Mouse (Mus musculus): ENCODE measurements around the gene Hist1h2bh. TPM values are rescaled to one million over a fixed set of nuclear protein-coding genes. Genes with fewer than 3 reads are reported as not detected.
A peak's percentile ranks its signal among the peaks of the same experiment; 100 is the strongest.
"Not testable (repeated sequence)": the region's sequence is repeated elsewhere in the genome, so short reads cannot be mapped to it uniquely, and the experiment has no call there.

Gene Hist1h2bh
- polyA plus RNA-seq, 1 experiment from 2014 or later, result 0.73 TPM

- H3K36me3 ChIP-seq, result no peaks in the 10 kb centered on the region
- H3K9me3 ChIP-seq, result no peaks in the 10 kb centered on the region
- no peaks in the 10 kb centered on the region for H3K27me3 ChIP-seq (ENCODE audit: insufficient read depth, poor library complexity, severe bottlenecking)
- WGBS, result under 1% methylated on average over 43 of the region's 43 CpGs
- peak; percentile 98 for DNase-seq (ENCODE audit: low spot score)
- peaks cover 12% of the 10 kb centered on the region for H3K4me1 ChIP-seq
- peak within 1 kb of the TSS; percentile 78 for H3K27ac ChIP-seq
- H3K4me3 ChIP-seq, result peak within 1 kb of the TSS; percentile 58
Observed at GRCm38 (mm10) chr13:23581408-23582218, 38.4 kb upstream of the Hist1h2bh start, which contains the start of gene Hist1h4d. Gene Hist1h4d (plus strand): TSS chr13:23581598.

- WGBS, result 94% methylated on average over 1 of the region's 1 CpGs
- no peak overlapping the region for H3K4me3 ChIP-seq
- DNase-seq (ENCODE audit: low spot score), result no peak
Observed at GRCm38 (mm10) chr13:23577835-23578234, 34.6 kb upstream of the Hist1h2bh start.

GRCm38 (mm10) chr13:23576906-23577639 is 33.9 kb upstream of the Hist1h2bh start:
- H3K27ac ChIP-seq, result peak overlapping the region; percentile 90
- no peaks in the 10 kb centered on the region for H3K36me3 ChIP-seq
- peaks cover 9% of the 10 kb centered on the region; the same call in 1 of the 2 replicates for H3K4me1 ChIP-seq
- H3K4me3 ChIP-seq, result peak overlapping the region; percentile 59
- WGBS, result 57% methylated on average over 6 of the region's 6 CpGs
- H3K27me3 ChIP-seq (ENCODE audit: insufficient read depth, poor library complexity, severe bottlenecking), result no peaks in the 10 kb centered on the region
- DNase-seq (ENCODE audit: low spot score), result no peak
- H3K9me3 ChIP-seq, result no peaks in the 10 kb centered on the region

More at GRCm38 (mm10) chr13:23577835-23578234, 34.6 kb upstream of the Hist1h2bh start:
- Histone ChIP-seq H3K9me3 (no peaks in the 10 kb centered on the region), H3K27ac (no peak overlapping the region), H3K27me3 (ENCODE audit: insufficient read depth, poor library complexity, severe bottlenecking) (no peaks in the 10 kb centered on the region), H3K36me3 (no peaks in the 10 kb centered on the region), H3K4me1 (peaks cover 11% of the 10 kb centered on the region; the same call in 1 of the 2 replicates)

GRCm38 (mm10) chr13:23576351-23576881 is 33.2 kb upstream of the Hist1h2bh start:
- no peaks in the 10 kb centered on the region for H3K27me3 ChIP-seq (ENCODE audit: insufficient read depth, poor library complexity, severe bottlenecking)
- no peak for DNase-seq (ENCODE audit: low spot score)
- H3K9me3 ChIP-seq, result no peaks in the 10 kb centered on the region
- H3K36me3 ChIP-seq, result no peaks in the 10 kb centered on the region
- H3K27ac ChIP-seq, result peak overlapping the region; percentile 90
- WGBS, result 9% methylated on average over 7 of the region's 7 CpGs
- H3K4me3 ChIP-seq, result peak overlapping the region; percentile 59
- peaks cover 5% of the 10 kb centered on the region; the same call in 1 of the 2 replicates for H3K4me1 ChIP-seq

DNA sequence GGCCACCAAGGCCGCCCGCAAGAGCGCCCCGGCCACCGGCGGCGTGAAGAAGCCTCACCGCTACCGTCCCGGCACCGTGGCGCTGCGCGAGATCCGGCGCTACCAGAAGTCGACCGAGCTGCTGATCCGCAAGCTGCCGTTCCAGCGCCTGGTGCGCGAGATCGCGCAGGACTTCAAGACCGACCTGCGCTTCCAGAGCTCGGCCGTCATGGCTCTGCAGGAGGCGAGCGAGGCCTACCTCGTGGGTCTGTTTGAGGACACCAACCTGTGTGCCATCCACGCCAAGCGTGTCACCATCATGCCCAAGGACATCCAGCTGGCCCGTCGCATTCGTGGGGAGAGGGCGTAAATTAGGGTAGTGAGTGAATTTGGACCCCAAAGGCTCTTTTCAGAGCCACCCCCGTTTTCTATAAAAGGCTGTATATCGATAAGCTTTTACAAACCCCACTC is 32.7 kb upstream of the Hist1h2bh start:
- not testable (repeated sequence) for DNase-seq (ENCODE audit: low spot score); H3K9me3 ChIP-seq; H3K36me3 ChIP-seq; H3K4me1 ChIP-seq; H3K27me3 ChIP-seq (ENCODE audit: insufficient read depth, poor library complexity, severe bottlenecking)
- Histone ChIP-seq H3K27ac (peak overlapping the region; percentile 90), H3K4me3 (peak overlapping the region; percentile 59)
- WGBS, result under 1% methylated on average over 16 of the region's 40 CpGs

DNA sequence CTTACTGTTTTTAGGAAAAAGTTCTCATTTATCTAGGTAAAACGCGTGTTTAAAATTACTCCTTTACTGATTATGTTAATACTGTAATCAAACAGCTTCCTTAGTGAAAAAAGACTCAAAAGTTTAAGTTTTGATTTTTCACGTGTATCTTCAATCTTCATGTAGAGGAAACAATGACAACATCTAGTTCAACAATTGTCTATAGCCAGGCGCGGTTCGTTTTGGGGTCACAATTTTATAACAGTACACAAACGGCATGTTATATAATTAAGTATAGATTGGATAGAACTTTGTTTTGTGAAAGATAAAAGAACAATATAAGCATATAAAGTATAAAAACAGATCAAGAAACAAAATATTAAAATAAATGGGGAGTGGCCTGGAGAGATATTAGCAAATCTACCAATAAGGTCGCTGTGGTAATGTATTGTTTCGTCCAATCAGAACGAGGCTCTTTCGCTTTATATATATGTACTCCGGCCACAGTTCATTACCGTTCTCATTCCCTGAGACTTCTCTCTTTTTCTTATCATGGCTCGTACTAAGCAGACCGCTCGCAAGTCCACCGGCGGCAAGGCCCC is 32.2 kb upstream of the Hist1h2bh start, which contains the start of gene Hist1h3d:
Gene Hist1h3d (plus strand): TSS at position 493 of the 581 bp plus-strand sequence.
- Histone ChIP-seq H3K36me3 (no peaks in the 10 kb centered on the region), H3K9me3 (no peaks in the 10 kb centered on the region), H3K4me1 (peaks cover 5% of the 10 kb centered on the region; the same call in 1 of the 2 replicates), H3K27me3 (ENCODE audit: insufficient read depth, poor library complexity, severe bottlenecking) (no peaks in the 10 kb centered on the region), H3K27ac (peak within 1 kb of the TSS; percentile 90), H3K4me3 (peak within 1 kb of the TSS; percentile 59)
- WGBS, result under 1% methylated on average over 18 of the region's 18 CpGs
- no peak for DNase-seq (ENCODE audit: low spot score)

- not testable (repeated sequence) for H3K27me3 ChIP-seq (ENCODE audit: insufficient read depth, poor library complexity, severe bottlenecking); H3K4me1 ChIP-seq; H3K9me3 ChIP-seq; DNase-seq (ENCODE audit: low spot score); H3K36me3 ChIP-seq
- under 1% methylated on average over 12 of the region's 39 CpGs for WGBS
- peak overlapping the region; percentile 87 for H3K27ac ChIP-seq
- peak overlapping the region; percentile 59 for H3K4me3 ChIP-seq
Observed at GRCm38 (mm10) chr13:23574546-23575170, 31.5 kb upstream of the Hist1h2bh start.

DNA sequence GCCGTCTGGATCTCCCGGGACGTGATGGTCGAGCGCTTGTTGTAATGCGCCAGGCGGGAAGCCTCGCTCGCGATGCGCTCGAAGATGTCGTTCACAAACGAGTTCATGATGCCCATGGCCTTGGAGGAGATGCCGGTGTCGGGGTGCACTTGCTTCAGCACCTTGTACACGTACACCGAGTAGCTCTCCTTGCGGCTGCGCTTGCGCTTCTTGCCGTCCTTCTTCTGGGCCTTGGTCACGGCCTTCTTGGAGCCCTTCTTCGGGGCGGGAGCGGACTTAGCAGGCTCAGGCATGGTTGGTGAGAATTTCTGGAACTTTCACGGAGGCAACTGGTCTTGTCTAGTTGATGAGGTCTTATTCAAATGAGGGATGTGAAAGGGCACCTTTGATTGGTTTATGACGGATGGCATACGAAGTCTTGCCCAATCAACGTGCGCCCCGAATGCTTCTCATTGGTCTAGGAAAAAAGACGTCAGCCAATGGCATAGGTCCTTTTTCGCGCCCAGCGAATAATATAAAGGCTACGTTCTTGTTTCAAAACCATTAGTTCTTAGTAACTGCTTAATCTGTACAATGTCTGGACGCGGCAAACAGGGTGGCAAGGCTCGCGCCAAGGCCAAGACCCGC is 30.8 kb upstream of the Hist1h2bh start, which contains the start of the genes Hist1h2bf and Hist1h2ad:
Gene Hist1h2bf (minus strand): TSS at position 299 of the 627 bp plus-strand sequence.
Gene Hist1h2ad (plus strand): TSS at position 484 of the 627 bp plus-strand sequence.
- not testable (repeated sequence) for H3K36me3 ChIP-seq; H3K9me3 ChIP-seq; H3K27me3 ChIP-seq (ENCODE audit: insufficient read depth, poor library complexity, severe bottlenecking); H3K4me1 ChIP-seq
- Histone ChIP-seq H3K4me3 (peak within 1 kb of the TSS; percentile 59), H3K27ac (peak within 1 kb of the TSS; percentile 87)
- peak; percentile 97 for DNase-seq (ENCODE audit: low spot score)
- WGBS, result under 1% methylated on average over 42 of the region's 42 CpGs

GRCm38 (mm10) chr13:23573034-23573897 is 30.1 kb upstream of the Hist1h2bh start:
- WGBS, result 13% methylated on average over 20 of the region's 20 CpGs
- H3K9me3 ChIP-seq; DNase-seq (ENCODE audit: low spot score); H3K36me3 ChIP-seq; H3K27me3 ChIP-seq (ENCODE audit: insufficient read depth, poor library complexity, severe bottlenecking); H3K4me1 ChIP-seq: not testable (repeated sequence)
- Histone ChIP-seq H3K4me3 (peak overlapping the region; percentile 58), H3K27ac (peak overlapping the region; percentile 87)

DNA sequence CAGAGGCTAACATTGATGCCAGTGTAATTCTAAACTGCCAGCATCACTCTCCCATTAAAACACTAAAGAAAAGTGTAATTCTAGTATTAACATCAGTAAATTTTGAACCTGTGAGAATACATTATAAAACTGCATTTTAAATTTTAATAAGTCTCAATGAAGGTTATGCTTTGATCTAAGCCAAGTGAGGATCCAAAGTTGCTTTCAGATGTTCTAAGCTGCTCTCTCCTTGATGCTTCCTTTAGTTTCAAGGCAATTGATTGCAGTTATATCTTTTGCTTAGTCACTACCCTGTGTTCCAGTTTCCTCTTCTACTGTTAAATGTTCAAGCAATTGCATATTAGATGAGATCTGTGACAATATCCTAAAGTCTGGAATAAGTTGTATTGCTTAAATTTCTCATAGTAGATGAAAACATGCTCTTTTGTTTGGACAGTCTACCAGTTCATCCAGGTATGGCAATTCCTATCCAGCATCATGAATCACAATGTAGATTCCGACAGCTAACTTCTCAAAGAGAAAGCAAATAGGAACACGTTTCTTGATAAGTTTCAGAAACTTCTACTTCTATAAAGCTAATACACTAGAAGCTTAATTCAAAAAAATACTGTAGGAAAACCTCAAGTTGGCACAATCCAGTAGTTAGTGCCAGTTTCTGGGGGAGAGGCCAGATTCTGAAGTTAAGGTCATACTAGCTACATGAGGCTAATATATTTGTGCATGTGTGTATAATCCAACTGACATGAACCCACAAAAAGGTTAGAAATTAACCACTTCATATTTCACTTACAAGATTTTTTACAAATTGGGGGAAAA is 29.2 kb upstream of the Hist1h2bh start:
- no peaks in the 10 kb centered on the region for H3K36me3 ChIP-seq
- DNase-seq (ENCODE audit: low spot score), result no peak
- H3K4me3 ChIP-seq, result peak overlapping the region; percentile 58
- H3K27ac ChIP-seq, result peak overlapping the region; percentile 87
- no peaks in the 10 kb centered on the region for H3K9me3 ChIP-seq
- H3K27me3 ChIP-seq (ENCODE audit: insufficient read depth, poor library complexity, severe bottlenecking), result no peaks in the 10 kb centered on the region
- peaks cover 5% of the 10 kb centered on the region; the same call in 1 of the 2 replicates for H3K4me1 ChIP-seq
- 45% methylated on average over 2 of the region's 2 CpGs for WGBS
